Mouse (Mus musculus) liver, adult 2 months (tissue): ENCODE measurements around the gene Rbbp8nl. TPM values are rescaled to one million over a fixed set of nuclear protein-coding genes. Genes with fewer than 3 reads are reported as not detected.

Source experiments
- DNase-seq: peaks from one replicate; pipeline ENCODE4 v3.0.0-alpha.2; 2011; ENCODE audit warnings: low read depth, low spot score; ENCODE audit errors: extremely low read depth
- H3K27ac ChIP-seq: fragments of 200-500 bp; replicated peaks from 2 replicates; pipeline ENCODE4 v1.5.1; 2012; ENCODE audit warnings: low read depth, mild to moderate bottlenecking, control low read depth, inconsistent platforms, low read length; ENCODE audit not compliant: insufficient read depth
- H3K27me3 ChIP-seq: fragments of 200-500 bp; 2 replicates; pipeline ENCODE4 v1.6.1; 2012; ENCODE audit warnings: mild to moderate bottlenecking, moderate library complexity, low read length, inconsistent platforms; ENCODE audit not compliant: control insufficient read depth, insufficient read depth
- H3K36me3 ChIP-seq: fragments of 200-500 bp; 2 replicates; pipeline ENCODE4 v1.6.1; 2012; ENCODE audit warnings: low read length, inconsistent platforms; ENCODE audit not compliant: control insufficient read depth, insufficient read depth
- H3K4me1 ChIP-seq: fragments of 200-500 bp; 2 replicates; pipeline ENCODE4 v1.6.1; 2011; ENCODE audit warnings: low read length; ENCODE audit not compliant: control insufficient read depth, insufficient read depth
- H3K4me3 ChIP-seq: fragments of 200-500 bp; 2 replicates; pipeline ENCODE4 v1.5.1; 2011; ENCODE audit warnings: low read depth, mild to moderate bottlenecking, control low read depth, low read length, moderate library complexity; ENCODE audit not compliant: insufficient read depth
- H3K79me2 ChIP-seq: fragments of 200-500 bp; 2 replicates; pipeline ENCODE4 v1.6.1; 2012; ENCODE audit warnings: inconsistent platforms, mild to moderate bottlenecking, low read length, moderate library complexity; ENCODE audit not compliant: control insufficient read depth, insufficient read depth
- H3K9ac ChIP-seq: fragments of 200-500 bp; 2 replicates; pipeline ENCODE4 v1.6.1; 2012; ENCODE audit warnings: low read depth, mild to moderate bottlenecking, control low read depth, inconsistent platforms, low read length
- CTCF ChIP-seq: fragments of 200-500 bp; IDR thresholded peaks from 2 replicates; pipeline ENCODE4 v1.5.1; 2011; ENCODE audit warnings: low read depth, low read length, control low read depth
- POLR2A ChIP-seq: fragments of 200-500 bp; IDR thresholded peaks from 2 replicates; pipeline ENCODE4 v1.6.1; 2011; ENCODE audit warnings: low read length, control low read depth; ENCODE audit not compliant: insufficient read depth; ENCODE audit errors: extremely low read depth
- WGBS: fragments of 180-500 bp; shearing (Covaris S2); methylation state at CpG from one replicate; pipeline ENCODE4 v1.1.7; 2018; 5-methylcytosine and 5-hydroxymethylcytosine counted together
- polyA plus RNA-seq: library from polyadenylated mRNA; depleted of rRNA; stranded (reverse); fragments of >200 nt; gene quantifications from 2 replicates; pipeline ENCODE4 v1.2.3, GENCODE M21; 2012
- total RNA-seq: library from RNA; depleted of rRNA; stranded (reverse); fragments of >200 nt; gene quantifications from 2 replicates; pipeline ENCODE4 v1.2.3, GENCODE M21; 2014

Gene Rbbp8nl
- total and polyA plus RNA-seq, 2 experiments, result not detected

GRCm38 (mm10) chr2:180306009-180306408 is 16.3 kb upstream of the Rbbp8nl start:
- DNase-seq, result no peak
- H3K27ac ChIP-seq, result no peak overlapping the region; the same call in 1 of the 2 replicates
- H3K27me3 ChIP-seq, result no peaks in the 10 kb centered on the region
- 71% methylated on average over 2 of the region's 2 CpGs for WGBS
- no peaks in the 10 kb centered on the region for H3K4me1 ChIP-seq
- no peak overlapping the region for H3K9ac ChIP-seq
- TF ChIP-seq CTCF (no peak), POLR2A (no peak)
- H3K4me3 ChIP-seq, result no peak overlapping the region
- H3K36me3 ChIP-seq, result no peaks in the 10 kb centered on the region
- no peaks in the 10 kb centered on the region for H3K79me2 ChIP-seq

DNA sequence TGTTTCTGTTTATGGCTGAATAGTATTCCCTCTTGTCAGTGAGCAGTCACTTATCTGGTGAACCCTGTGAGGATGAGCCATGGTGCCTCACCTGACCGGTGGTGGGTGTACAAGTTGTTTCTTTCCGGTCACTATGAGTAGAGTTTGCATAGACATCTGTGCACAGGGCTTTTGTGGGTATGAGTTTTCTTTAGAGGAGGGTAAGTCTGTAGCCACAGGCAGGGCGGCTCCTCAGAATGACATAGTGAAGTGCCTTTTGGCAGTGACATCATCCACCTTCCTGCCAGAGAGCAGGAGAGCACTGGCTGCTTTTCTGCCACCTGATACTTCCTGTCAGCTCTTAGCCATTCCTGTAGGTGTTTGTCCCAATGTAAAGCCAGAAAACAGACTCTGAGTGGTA is 15.8 kb upstream of the Rbbp8nl start:
- Histone ChIP-seq H3K27ac (no peak overlapping the region), H3K36me3 (no peaks in the 10 kb centered on the region), H3K4me1 (no peaks in the 10 kb centered on the region), H3K4me3 (no peak overlapping the region), H3K79me2 (no peaks in the 10 kb centered on the region), H3K27me3 (no peaks in the 10 kb centered on the region), H3K9ac (no peak overlapping the region)
- DNase-seq, result no peak
- WGBS, result 95% methylated on average over 3 of the region's 3 CpGs
- TF ChIP-seq POLR2A, result no peak
- TF ChIP-seq CTCF, result no peak

DNA sequence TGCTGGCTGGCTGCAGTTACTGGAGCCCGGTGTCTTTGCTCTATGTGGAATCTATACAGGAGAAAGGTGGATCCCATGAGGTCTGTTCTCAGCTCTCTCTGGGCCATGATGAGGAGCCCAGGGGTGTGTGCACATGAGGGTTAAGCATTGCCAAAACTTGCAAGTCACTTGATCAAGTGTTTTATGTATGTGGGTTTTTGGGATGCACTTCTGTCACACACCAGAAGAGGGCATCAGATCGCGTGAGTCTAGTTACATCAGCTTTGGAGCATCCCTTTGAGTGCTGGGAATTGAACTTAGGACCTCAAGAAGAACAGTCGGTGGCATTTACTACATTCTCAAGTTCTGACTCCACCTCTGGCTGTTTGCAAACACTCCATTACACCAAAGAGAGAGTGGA is 14.9 kb upstream of the Rbbp8nl start:
- TF ChIP-seq POLR2A, result no peak
- peak; percentile 14; the same call in 1 of the 2 replicates for TF ChIP-seq CTCF
- Histone ChIP-seq H3K4me1 (no peaks in the 10 kb centered on the region), H3K9ac (no peak overlapping the region), H3K79me2 (no peaks in the 10 kb centered on the region), H3K27ac (no peak overlapping the region), H3K36me3 (no peaks in the 10 kb centered on the region), H3K27me3 (no peaks in the 10 kb centered on the region), H3K4me3 (no peak overlapping the region)
- DNase-seq, result no peak
- WGBS, result 58% methylated on average over 4 of the region's 4 CpGs

DNA sequence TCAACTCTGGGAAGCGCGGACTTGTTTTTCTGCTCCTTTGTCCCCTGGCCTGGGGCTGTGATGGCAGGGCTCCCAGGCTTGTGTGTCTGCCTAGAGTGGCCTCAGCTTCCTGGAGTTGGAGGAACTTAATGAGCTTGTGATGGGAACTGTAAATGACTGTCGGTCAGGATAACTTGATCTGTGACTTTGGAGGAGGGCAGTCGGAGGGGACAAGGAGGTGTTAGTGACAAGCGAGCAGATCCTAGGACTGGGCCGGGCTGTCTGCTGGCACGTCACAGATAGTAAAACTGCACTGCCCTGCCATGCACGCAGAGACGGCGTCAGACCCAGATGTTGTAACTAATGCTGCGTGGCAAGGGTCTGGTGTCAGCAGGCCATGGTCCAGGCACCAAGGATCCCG is 13.8 kb upstream of the Rbbp8nl start:
- Histone ChIP-seq H3K4me3 (no peak overlapping the region), H3K36me3 (no peaks in the 10 kb centered on the region), H3K9ac (no peak overlapping the region), H3K27me3 (no peaks in the 10 kb centered on the region), H3K79me2 (no peaks in the 10 kb centered on the region), H3K27ac (no peak overlapping the region), H3K4me1 (no peaks in the 10 kb centered on the region)
- 85% methylated on average over 12 of the region's 12 CpGs for WGBS
- no peak for DNase-seq
- TF ChIP-seq POLR2A (no peak), CTCF (no peak)

DNA sequence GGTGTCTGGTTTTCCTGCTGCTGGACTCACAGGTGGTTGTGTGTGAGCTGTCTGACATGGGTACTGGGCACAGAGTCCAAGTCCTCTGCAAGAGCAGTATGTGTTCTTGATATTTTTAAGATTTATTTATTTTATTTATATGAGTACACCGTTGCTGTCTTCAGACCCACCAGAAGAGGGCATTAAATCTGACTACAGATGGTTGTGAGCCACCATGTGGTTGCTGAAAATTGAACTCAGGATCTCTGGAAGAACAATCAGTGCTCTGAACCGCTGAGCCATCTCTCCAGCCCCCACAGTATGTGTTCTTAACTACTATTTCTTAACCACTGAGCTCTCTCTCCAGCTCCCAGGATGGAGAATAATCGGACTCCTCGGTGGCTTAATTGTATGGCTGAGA is 12.5 kb upstream of the Rbbp8nl start:
- Histone ChIP-seq H3K4me1 (no peaks in the 10 kb centered on the region), H3K27me3 (no peaks in the 10 kb centered on the region), H3K36me3 (no peaks in the 10 kb centered on the region), H3K27ac (no peak overlapping the region), H3K9ac (no peak overlapping the region), H3K4me3 (no peak overlapping the region), H3K79me2 (no peaks in the 10 kb centered on the region)
- 87% methylated on average over 4 of the region's 4 CpGs for WGBS
- TF ChIP-seq CTCF (no peak), POLR2A (no peak)
- DNase-seq, result no peak

DNA sequence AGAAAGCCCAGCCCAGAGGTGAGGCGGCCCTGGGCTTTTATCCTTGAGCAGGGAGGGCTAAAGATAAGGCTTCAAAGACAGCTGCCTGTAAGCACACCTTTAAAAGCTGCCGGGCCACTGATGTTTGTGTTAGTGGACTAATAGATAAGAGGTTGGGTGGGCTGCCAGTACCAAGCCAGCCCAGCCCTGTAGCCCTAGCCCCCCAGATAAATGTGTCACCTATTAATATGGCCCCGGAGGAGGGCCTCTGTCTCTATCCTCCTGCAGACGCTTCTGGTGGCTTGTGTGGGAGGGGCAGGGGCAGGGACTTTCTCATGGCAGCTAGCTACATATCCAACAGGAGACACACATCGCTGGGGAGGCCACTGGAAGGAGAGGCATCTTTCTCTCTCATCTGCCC is 11.1 kb upstream of the Rbbp8nl start:
- Histone ChIP-seq H3K36me3 (no peaks in the 10 kb centered on the region), H3K27me3 (no peaks in the 10 kb centered on the region), H3K27ac (no peak overlapping the region), H3K9ac (no peak overlapping the region), H3K79me2 (no peaks in the 10 kb centered on the region), H3K4me1 (no peaks in the 10 kb centered on the region), H3K4me3 (no peak overlapping the region)
- WGBS, result 31% methylated on average over 5 of the region's 5 CpGs
- no peak for DNase-seq
- TF ChIP-seq CTCF, result no peak
- no peak for TF ChIP-seq POLR2A
